Mouse (Mus musculus) right cerebral cortex, postnatal 36 days (tissue): ENCODE data around the gene Mto1.

Source experiments
- DNase-seq, 2 experiments: peaks; one replicate each; pipeline ENCODE4 v3.0.0; 2022; ENCODE audit warnings: low spot score in 2 of 2, mixed read lengths in 1 of 2

Mto1 gene

DNA sequence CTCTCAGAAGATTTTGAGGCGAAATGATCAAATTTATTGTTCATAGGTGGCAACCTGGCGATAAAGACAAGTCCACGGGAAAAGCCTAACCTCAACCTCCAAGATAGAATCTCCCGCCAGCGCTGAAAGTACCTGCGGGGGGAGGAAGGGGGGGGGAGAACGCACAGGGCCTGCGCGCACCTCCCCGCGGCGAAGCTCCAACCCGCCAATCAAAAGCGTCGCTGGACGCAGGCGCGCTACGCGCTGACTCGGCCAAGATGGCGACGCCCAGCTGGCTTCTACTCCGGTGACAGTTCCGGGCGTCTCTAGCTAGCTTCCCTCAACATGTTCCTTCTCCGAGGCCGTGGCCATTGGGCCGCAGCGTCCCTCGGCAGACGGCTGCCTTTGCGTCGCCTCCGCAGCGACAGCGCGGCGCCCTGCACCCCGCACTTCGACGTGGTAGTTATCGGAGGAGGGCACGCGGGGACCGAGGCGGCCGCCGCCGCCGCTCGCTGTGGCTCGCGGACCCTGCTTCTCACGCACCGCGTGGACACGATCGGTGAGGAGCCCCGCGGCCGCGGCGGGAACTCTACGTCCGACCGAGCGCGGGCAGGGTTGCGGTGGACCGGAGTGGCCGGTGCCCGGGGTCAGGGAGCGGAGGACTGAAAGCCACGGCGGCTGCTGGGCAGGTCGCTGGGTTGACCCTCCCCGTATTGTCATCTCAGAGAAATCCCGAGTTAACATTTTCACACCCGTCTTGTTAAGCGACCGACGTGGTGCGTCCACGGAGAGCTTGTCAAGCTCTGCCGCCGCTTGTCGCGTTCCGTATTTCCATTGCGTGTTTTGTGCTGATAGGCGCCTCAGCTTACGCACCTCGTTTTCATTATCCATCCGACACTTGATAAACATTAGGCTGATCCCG is at the start of gene Mto1, which contains the start of gene Gm17324:
Mto1 (plus strand) TSS at position 236 of the 901 bp plus-strand sequence.
Gm17324 (minus strand) TSS at position 814 of the 901 bp plus-strand sequence.
- peak; percentile 80 to 81 for DNase-seq

DNA sequence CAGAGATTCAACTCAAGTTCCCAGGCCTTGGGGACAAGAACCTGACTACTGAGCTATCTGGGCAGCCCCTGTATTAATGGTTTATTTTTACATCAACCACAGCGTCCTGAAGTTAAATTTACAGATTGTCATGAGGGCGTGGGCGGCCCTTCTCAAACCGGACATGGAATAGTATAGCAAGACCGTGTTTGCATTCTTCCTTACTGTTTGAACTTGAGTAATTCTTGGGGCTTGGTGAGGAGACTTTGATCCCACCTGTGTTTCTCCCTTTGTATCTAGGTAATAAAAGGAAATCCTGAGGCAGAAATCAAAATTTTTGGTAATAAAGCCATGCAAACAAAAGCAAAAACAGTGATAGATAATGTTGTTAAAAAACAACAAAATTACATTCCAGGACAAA is 47.4 kb upstream of the Mto1 start:
- DNase-seq, result no peak

DNA sequence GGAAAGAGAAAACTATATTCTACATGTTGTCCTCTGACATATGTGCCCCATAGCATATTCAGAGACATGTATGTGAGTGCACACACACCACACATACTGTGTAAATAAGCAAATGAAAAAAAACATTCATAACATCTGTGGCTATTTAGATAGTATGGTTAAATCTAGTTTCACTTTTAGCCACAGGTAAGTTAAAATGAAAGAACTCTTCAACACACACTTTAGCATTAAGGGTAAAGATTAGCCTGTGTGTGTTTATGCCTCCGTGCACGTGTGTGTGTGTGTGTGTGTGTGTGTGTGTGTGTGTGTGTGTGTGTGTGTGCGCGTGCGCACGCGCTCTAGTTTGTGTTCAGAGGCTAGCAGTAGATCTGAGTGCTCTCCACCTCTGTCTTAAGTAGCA is 46.4 kb upstream of the Mto1 start:
- no peak for DNase-seq

DNA sequence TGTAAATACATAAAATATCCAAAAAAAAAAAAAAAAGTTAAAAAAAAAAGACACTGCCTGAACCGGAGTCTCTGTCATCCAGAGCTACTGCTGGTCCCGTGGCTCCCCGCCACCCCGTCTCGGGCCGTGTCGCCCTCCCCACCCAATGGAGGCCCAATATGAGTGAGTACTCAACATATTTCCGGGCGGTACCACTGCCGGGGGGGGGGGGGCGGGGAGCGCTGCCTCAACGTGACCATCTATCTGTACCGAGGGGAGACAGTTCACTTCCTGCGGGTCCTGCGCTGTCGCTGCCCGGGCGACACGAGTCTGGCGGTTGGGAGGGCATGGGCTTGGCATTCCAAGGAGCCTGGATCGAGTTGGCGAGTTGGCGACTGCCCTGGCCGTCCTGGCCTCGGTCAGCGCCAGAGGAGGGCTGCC is 20.6 kb upstream of the Mto1 start:
- DNase-seq, result no peak

DNA sequence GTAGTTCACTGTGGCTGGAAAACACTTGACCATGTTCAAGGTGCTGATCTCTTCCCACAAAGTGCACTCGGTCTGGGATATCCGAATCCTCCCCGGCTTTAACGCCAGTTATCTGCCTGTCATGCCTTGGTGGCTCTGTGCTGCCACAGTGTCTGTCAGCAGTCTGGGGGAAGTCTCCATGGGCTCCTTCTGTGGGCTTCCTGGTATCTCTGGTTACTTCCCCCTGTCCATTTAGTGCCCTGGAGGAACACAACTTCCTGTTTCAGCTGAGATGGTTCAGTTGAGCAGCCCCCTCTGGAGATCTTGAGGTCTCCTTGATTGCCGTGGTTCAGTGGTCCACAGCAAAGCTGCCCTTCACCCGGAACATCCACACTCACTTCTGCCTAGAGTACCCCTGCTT is 19.8 kb upstream of the Mto1 start:
- DNase-seq, result no peak

DNA sequence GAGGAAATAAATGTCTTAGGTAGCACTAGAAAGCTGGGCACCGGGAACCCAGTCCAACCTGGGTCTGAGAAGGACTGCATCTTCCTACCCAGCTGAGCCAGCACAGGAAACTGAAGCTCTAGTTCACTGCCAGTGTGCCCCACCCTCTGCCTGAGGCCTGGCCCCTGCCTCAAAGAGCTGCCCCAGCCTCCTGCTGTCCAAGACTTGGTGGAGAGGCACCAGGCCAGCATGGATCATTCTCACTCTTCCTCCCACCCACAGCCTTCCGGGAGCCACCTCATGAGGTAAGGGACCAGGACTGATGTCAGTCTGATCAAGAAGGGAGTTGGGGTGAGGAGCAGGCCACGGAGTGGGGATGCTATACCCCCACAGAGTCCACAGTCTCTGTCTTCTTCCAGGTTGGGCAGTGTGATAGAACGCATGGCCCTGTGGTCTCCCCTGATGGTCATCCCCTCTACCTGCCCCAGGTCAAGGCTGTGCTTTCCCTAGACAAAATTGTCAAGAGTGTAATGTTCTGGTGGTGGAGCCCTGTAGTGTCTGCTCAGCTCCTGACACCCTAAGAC is 19.1 kb upstream of the Mto1 start:
- DNase-seq, result no peak

DNA sequence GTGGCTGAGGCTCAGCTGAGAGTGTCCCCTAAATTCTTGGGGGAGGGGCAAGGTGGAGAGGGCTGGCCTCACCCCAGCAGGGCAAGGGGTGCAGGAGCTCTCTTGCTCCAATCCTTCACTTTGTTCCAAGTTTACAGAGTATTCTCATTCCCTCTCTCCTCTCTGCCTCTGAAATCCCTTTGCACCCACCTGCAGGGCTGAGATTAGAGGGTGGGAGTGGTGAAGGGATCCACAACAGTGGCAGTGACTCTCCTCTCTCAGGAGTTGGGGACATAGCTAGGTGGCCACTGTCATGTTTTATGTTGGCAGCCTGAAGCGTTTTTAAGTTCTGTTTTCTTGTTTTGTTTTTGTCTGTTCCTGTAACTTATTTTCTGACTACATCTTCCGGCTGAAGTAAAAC is 18.5 kb upstream of the Mto1 start:
- no peak for DNase-seq

DNA sequence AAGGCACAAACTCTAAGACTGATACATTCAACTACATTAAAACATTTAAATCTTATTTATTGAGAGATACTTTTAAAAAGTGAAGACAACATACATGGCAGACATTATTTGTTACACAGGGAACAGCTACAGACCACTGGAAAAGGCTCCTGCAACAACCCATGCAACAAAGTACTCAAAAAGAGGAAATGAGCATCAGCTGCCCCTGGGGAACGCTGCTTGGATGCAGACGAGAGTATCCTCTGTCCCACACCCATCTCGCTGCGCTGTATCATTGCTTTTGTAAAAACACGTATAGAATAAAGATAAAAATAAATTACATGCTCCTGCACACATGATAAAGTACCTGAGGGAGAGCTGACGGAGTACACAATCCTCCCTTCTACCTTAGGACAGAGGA is 17.5 kb upstream of the Mto1 start:
- DNase-seq, result no peak

DNA sequence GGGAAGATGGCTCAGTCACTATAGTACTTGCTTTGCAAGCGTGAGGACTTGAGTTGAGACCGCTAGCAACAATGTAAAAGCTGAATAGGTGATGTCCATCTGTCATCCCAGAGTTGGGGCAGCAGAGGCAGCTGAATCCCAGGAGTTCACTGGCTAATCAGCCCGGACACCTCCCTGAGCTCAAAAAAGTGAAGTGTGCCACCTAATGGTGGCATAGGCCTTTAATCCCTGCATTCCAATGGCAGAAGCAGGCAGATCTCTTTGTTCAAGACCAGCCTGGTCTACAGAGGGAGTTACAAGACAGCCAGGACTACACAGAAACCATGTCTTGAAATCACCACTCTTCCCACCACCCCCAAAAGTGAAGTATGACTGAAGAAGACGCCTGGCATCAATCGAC is 15.5 kb upstream of the Mto1 start:
- DNase-seq, result no peak

DNA sequence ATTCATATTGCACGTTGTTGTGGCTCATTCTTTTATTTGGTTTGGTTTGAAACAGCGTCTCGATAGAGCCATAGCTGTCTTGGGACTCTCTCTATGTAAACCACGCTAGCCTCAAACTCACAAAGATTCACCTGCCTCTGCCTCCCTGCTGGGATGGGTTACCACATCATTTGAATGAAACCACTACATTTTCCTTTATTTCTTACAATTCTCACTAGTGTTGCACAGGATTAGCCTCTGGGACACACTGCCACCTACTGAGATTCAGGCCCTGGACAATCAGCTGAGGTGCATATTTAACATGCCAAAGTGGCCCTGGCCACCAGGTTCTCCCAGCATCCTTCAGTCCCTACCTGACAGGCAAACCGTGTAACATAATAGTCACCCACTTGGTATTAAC is 8.6 kb upstream of the Mto1 start:
- no peak for DNase-seq

DNA sequence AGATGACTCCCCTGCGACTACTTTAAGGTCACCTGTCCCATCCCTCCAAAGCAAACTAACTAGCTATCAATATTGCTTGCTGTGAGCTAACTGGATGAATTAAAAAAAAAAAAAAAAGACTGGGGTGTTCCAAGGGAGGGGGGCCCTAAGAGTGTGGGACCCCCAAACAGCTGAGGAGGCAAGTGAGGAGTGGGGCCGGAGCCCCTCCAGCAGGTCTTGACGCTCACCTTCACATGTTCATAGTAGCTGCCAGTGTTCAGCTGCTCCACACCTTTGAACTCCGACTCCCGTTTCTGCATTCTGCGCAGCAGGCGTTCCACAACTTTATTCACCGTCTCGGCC is 5.8 kb upstream of the Mto1 start:
- no peak for DNase-seq

DNA sequence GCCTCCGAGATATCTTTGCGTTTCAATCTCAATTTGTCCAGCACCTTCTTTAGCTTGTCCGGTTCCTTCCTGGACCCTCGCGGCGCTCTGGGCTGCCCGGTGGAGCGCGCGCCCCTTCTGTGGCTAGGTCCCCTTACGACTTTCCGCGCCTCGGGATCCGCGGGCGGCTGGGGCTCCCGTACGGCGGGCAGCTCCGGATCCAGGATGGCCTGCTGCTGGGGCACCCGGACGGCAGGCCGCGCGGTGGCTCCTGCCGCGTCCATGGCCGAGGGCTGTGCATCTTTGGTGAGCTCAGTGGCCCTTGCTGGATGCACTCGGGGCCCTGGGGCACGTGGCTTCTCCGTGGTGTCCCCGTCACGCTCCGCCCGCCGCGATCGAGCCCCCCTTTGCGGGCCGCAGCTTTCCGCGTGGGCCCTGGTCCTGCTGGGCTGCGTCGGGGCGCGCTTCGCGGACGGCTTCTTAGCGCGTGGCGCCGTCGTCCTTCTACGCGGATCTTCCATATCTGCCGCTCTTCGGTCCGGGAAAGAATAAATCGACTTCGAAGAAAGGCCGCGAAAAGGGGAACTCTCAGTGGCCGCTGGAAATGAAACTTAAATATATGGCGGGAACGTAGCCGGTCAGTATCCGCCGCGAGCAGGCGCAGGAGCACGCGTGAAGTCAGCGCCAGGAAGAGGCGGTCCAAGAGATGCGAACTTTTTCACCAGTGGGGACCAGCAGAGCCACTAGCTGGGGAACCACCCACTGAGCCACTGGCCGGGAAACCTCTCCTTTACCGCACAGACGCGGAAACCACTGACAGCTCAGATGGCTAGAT is 5.2 kb upstream of the Mto1 start, which contains the start of gene Cgas:
Cgas (minus strand) TSS at position 659 of the 814 bp plus-strand sequence.
- no peak for DNase-seq

DNA sequence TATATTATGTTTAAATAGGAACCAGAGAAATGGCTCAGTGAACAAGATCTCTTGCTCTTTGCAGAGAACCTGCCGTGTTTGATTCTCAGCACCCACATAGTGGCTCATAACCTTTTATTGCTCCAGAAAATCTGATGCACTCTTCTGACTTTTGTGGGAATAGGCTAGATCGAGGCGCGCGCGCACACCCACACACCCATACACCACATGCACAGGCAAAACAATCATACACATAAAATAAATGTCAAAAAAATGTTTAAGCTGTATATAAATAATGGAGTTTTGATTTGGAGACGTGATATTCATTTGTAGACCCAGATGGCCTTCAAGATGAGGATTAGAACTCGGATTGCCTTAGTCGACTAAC is 419 bp upstream of the Mto1 start:
- no peak for DNase-seq

DNA sequence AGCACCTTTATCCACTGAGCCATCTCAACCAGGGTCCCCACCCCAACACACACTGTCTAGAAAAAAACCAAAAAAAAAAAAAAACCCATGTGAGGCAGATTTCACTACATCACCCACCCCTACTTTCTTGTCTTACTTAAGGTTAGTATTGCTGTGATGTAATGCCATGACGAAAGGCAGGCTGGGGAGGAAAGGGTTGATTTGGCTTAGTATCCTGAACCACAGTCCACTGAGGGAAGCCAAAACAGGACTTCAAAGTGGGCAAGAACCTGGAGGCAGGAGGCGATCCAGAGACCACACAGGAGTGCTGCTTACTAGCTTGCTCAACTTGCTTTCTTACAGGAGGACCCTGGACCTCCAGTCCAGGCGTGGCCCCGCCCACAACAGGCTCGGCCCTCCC is 2.4 kb downstream of the Mto1 start:
- DNase-seq, result no peak

DNA sequence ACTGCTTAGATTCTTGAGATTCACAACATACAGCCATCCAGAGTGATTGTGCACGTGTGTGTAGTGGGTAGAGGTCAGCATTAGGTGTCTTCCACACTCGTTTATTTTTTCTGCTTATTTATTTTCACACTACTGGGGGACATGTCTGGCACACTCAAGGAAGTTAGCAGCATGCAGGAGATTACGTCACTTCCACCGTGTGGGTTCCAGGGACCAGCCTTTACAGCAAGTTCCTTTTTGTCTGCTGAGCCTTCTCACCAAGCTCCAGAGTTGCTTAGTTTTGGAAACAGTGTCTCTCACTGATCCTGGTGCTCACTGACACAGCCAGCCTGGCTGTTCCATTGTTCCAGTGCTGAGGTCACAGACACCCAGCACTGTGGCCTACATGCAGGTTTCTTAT is 3.4 kb downstream of the Mto1 start:
- DNase-seq, result no peak

DNA sequence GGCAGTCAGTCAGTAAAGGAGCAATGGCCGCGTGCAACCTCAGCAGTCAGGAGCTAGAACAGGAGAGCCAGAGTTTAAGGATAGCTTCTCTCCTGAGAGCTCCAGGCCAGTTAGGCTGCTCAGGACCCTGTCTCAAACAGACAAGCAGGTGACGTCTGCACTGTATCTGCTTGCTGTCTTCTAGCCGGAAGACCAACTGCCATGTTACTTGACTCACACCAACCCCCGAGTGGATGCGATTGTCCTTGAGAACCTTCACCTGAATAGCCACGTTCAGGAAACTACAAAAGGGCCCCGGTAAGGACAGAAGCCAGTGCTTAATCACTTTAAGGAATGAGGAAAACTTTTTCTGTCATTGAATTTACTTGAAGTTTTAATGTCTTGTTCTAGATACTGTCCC is 9.0 kb downstream of the Mto1 start:
- no peak for DNase-seq

DNA sequence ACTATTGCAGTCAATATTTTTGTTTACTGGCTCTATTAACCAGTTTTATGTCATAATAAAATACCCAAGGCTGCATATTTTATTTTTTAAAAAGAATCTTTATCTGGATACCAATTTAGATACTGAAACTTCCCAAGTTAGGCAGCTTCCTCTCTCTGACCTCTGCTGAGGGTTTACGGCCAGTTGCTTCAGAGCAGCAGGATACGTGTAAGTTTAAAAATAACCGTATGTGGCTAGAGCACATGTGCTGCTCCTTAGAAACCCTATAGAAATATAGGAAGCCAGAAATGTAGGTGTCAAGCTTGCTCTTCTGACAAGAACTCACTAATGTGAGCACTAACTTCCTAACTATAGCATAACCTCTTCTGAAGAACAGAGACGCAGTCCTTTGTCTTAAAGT is 15.3 kb downstream of the Mto1 start:
- DNase-seq, result no peak

DNA sequence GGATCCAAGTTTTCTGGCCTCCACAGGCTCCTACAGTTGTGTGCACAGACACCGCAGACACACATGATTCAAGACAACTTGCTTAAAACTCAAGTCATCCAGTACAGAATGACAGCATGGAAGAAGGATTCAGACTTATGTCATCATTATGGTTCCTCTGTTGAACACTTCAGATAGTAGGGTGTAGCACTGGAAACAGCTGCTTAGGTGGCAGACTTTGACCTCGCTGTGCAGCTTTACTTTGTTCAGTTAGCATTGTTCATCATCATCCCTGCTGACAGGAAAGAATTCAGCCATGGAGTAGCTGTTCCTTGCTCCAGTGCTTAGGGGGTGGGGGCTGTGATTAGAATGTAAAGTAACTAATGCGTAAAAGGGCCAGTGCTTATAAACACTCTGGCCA is 17.7 kb downstream of the Mto1 start:
- no peak for DNase-seq

DNA sequence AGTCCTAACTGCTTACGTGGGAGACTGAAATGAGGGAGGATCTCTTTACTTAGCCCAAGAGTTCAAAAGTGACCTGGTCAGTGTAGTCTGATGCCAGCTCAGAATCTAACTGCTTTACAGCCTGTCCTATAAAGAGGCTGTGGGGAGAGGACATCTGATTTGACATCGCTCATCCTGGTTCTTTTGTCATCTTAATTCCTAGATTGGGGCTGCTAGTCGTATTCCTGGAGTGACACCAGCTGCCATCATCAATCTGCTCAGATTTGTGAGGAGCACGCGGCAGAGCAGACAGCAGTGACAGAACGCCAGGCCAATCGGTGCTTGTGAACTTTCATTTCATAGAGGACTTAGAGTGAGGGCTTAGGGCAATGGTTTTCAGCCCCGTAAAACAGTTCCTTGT is 25.6 kb downstream of the Mto1 start:
- DNase-seq, result no peak

DNA sequence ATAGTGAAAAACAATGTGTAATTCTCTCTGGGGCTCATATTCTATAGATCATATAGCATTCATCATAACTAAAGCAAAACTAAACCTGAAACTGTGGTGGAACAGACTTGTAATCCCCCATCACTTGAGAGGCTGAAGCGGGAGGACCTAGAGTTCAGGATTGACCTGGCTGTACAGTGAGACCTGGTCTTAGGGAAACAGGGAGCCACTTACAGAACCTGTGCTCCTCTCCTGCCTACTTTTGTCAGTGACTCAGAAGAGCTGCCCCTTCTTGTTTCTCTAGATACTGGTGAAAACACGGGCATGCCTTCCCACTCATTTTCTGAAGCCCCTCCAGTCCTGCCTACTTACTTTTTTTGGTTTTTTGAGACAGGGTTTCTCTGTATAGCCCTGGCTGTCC is 26.3 kb downstream of the Mto1 start:
- DNase-seq, result no peak

DNA sequence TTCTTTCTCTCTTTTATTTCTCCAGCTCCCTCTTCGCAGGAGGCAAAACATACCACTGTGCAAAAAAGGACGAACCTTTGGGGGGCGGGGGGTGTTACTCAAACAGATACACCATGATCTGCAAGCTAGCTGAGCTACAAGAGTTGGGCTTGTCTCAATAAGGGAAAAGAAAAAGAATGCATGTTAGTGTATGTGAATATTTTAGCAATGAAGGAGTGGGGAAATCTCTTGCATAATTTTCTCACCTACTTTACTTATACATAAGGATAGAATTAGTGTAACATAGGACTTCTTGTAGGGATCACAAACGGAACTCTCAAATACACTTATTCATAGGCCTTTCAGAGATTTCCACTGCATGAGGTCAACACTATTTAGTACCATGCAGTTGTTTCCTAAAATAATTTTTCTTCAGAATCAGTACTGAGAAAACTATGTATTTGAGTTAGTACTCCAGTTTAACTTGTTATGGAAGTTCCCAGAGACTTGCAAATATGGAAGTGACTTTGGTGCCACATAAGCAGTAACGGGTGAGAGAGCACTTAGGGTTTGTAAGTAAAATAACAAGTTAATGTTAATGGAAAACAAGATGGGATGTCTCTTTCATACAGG is 26.9 kb downstream of the Mto1 start:
- DNase-seq, result no peak

DNA sequence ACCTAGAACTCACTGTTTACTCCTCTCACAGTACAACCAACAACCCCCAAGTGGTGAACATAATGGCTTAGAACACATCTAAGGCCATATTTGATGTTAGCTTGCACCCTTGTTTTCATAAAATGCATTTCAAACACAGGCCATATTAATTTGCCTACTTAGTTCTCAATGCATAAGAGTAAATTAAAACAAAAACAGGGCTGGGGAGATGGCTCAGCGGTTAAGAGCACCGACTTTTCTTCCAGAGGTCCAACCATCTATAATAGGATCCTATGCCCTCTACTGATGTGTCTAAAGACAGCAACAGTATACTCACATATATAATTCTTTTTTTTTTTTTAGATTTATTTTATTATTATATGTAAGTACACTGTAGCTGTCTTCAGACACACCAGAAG is 27.4 kb downstream of the Mto1 start:
- DNase-seq, result no peak
